Mouse (Mus musculus) layer of hippocampus, adult 6 months (tissue): ENCODE data around the gene Tagap. TPM values are rescaled to one million over a fixed set of nuclear protein-coding genes. Genes with fewer than 3 reads are reported as not detected.

Experiments
- long read RNA-seq, 2 experiments: library from polyadenylated mRNA; unstranded; transcript quantifications; one replicate each; pipeline ENCODE4 v2.0.0; 2019 to 2020
- polyA plus RNA-seq: library from polyadenylated mRNA; unstranded; fragments of <200 nt; fragmentation: Nextera tagmentation; gene quantifications from 2 replicates; pipeline ENCODE4 v1.2.3, GENCODE M21; 2021

Gene Tagap
- 0.72 and 0.82 TPM in 2 replicates for polyA plus RNA-seq
- long read RNA-seq, experiment 1, partial matches to known transcripts: 0 of 2 reads
- long read RNA-seq, experiment 1, other reads (novel, unspliced or antisense): 0 of 2 reads
- long read RNA-seq, experiment 2, partial matches to known transcripts: 0 of 4 reads
- long read RNA-seq, experiment 2, other reads (novel, unspliced or antisense): 0 of 4 reads

DNA sequence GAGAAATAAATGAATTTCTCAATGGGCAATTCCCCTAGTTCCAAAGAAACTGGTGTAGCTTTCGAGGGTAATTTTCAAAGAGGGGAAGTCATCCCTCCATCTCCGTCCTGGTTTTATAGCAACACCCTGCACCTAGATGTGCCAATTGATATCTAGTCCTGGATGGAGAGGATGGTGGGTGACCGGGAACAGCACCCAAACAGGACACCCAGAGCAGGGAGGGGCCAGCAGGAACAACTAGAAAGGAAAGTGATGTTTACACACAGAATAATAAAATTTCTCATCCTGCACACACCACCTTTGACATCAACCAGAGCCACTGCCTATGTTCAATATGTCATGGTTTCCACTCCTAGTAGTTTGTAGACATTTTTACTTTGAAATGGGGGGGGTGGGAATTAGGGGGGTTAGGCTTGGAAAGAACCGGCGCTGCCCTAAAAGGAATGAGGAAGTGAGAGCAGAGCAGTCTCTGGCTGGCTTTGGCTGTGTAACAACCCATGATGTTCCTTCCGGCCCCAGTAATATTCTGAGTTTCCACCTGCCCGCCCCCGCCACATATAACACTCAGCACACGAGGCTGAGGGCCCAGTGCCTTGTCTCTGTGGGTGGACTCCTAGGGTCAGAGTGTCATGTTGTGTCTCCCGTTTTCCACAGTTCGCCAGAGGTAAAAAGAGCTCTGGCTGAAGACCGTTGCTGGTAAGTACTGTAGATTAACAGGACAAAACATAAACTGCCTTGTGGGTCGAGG is at the start of gene Tagap:
Gene Tagap, plus strand, starts transcription at position 588 of the 748 bp plus-strand sequence.

DNA sequence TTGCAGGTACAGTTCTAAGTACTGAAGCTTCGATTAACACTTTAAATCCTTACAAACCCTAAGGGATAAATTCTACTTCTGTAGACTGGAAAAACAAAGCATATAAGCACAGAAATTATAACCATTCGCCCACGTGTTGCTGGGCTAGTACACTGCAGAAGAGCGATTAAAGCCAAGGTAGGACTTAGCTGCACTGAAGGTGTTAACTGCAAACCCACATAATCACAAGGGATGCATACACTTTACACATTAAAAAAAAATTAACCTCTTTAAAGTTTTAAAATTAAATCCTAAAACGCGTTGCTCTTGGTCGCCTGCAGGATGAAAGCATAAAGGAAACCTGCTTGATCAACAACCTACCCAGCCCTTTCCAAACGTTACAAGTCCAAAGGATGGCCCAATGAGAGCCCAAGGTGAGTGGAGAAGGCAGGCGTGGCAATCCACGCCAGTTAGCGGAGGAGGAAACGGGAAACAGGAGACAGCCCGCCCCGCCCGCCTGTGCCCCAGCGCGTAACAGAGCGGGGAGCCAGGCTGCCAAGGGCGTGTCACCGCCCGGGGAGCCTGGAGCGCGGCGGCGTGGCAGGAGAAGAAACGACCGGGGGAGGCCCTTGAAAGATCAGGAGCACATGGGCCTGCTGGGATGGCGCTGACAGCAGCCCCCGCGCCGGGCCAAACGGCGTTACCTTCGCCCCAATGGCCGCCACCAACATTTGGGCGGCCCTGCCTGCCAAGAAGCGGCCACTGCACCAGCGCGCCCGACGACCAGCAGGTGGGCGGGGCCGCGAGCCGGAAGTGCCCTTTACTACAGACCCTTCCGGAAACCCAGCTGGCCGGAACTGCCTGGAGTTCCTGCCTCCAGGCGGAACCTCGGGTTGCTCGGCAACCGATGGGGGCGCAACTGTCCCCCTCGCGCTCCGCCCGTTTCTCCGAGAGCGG is 19.6 kb downstream of the Tagap start, which contains the start of gene Rsph3a:
Gene Rsph3a, plus strand, starts transcription at position 498 of the 936 bp plus-strand sequence.

Other genes with a start within 250 kb of the Tagap start
- gene Fndc1, start 98.7 kb upstream of the Tagap start, polyA plus RNA-seq: 1.2 and 2.2 TPM in 2 replicates
- gene Rsph3a, start 19.6 kb downstream of the Tagap start, polyA plus RNA-seq: 85.9 and 87.1 TPM in 2 replicates
- gene Gm49673, start 221.8 kb downstream of the Tagap start, polyA plus RNA-seq: 0.16 and 0.23 TPM in 2 replicates
- gene Rnaset2a, start 222.1 kb downstream of the Tagap start, polyA plus RNA-seq: 23.4 and 32.0 TPM in 2 replicates
- 7.5 and 9.4 TPM in 2 replicates for gene Fgfr1op, start 239.5 kb downstream of the Tagap start, polyA plus RNA-seq